Mouse (Mus musculus) brain, embryonic 14.5 days (tissue): ENCODE results near the gene Kirrel3.

Source experiments
- CTCF ChIP-seq: fragments of 200-500 bp; IDR thresholded peaks from 2 replicates; pipeline ENCODE4 v1.5.1; 2012; ENCODE audit warnings: inconsistent platforms, mild to moderate bottlenecking, moderate library complexity, borderline replicate concordance; ENCODE audit not compliant: insufficient read depth, insufficient read length; ENCODE audit errors: extremely low read depth
- POLR2A ChIP-seq: fragments of 200-500 bp; IDR thresholded peaks from 2 replicates; pipeline ENCODE4 v1.6.1; 2012; ENCODE audit warnings: mild to moderate bottlenecking, inconsistent platforms, borderline replicate concordance; ENCODE audit not compliant: poor library complexity, insufficient read depth, insufficient read length, severe bottlenecking; ENCODE audit errors: extremely low read depth

- TF ChIP-seq CTCF (no peak), POLR2A (no peak)
Measured at GRCm38 (mm10) chr9:34733579-34733978, 247.9 kb downstream of the Kirrel3 start.
